Mouse (Mus musculus): Measurements from ENCODE around the gene Tax1bp1. TPM values are rescaled to one million over a fixed set of nuclear protein-coding genes. Genes with fewer than 3 reads are reported as not detected.

Gene Tax1bp1
- polyA plus RNA-seq (2017; shearing (Covaris generic)) = 305 TPM

GRCm38 (mm10) chr6:52713104-52713896, at the start of gene Tax1bp1:
Gene Tax1bp1, plus strand, starts transcription at chr6:52713729.

Other genes starting within 250 kb of the Tax1bp1 start
- 102 TPM for gene Hibadh, start 73.3 kb upstream of the Tax1bp1 start, polyA plus RNA-seq (2017; shearing (Covaris generic))

All from inflammation-experienced regulatory T-cells, adult 16 weeks (primary cell).